Mouse (Mus musculus) heart, embryonic 14.5 days (tissue): ENCODE results near the gene Pcna. TPM values are rescaled to one million over a fixed set of nuclear protein-coding genes. Genes with fewer than 3 reads are reported as not detected.

Source experiments
- ATAC-seq: fragments of 200-750 bp; cut with Nextera tagmentation; 2 replicates; pipeline ENCODE4 v1.8.0; 2017; ENCODE audit warnings: low read depth, moderate TSS enrichment; ENCODE audit not compliant: insufficient number of reproducible peaks, insufficient read depth, low FRiP score
- H3K27ac ChIP-seq, 2 experiments: fragments of 200-500 bp in 1 of 2; fragments of 300-500 bp in 1 of 2; sonication (generic) in 1 of 2; replicated peaks in 1 of 2; 2 replicates each; pipeline ENCODE4 v1.5.1; 2012 to 2014; ENCODE audit warnings: low read depth in 2 of 2, low read length in 2 of 2, control low read depth in 1 of 2, mild to moderate bottlenecking in 1 of 2, mixed read lengths in 1 of 2; ENCODE audit not compliant: control insufficient read depth in 1 of 2, insufficient read depth in 1 of 2
- H3K27me3 ChIP-seq: fragments of 300-500 bp; sonication (generic); 2 replicates; pipeline ENCODE4 v1.6.1; 2014; ENCODE audit warnings: mild to moderate bottlenecking, low read length, control low read depth; ENCODE audit not compliant: control insufficient read depth, insufficient read depth
- H3K36me3 ChIP-seq: fragments of 300-500 bp; sonication (generic); 2 replicates; pipeline ENCODE4 v1.6.1; 2014; ENCODE audit warnings: mild to moderate bottlenecking, control low read depth, low read length, mixed read lengths; ENCODE audit not compliant: control insufficient read depth, insufficient read depth
- H3K4me1 ChIP-seq, 2 experiments: fragments of 200-500 bp in 1 of 2; fragments of 300-500 bp in 1 of 2; sonication (generic) in 1 of 2; 2 replicates each; pipeline ENCODE4 v1.6.1; 2012 to 2014; ENCODE audit warnings: low read length in 2 of 2, control low read depth in 1 of 2, mixed read lengths in 1 of 2; ENCODE audit not compliant: control insufficient read depth in 2 of 2, insufficient read depth in 2 of 2
- H3K4me2 ChIP-seq: fragments of 300-500 bp; sonication (generic); 2 replicates; pipeline ENCODE4 v1.6.1; 2014; ENCODE audit warnings: mild to moderate bottlenecking, low read length
- H3K4me3 ChIP-seq, 2 experiments: fragments of 200-500 bp in 1 of 2; fragments of 300-500 bp in 1 of 2; sonication (generic) in 1 of 2; 2 replicates each; pipeline ENCODE4 v1.5.1; 2012 to 2014; ENCODE audit warnings: low read length in 2 of 2, mild to moderate bottlenecking in 2 of 2, control low read depth in 1 of 2, low read depth in 1 of 2, moderate library complexity in 1 of 2; ENCODE audit not compliant: control insufficient read depth in 1 of 2, insufficient read depth in 1 of 2
- H3K9ac ChIP-seq: fragments of 300-500 bp; sonication (generic); 2 replicates; pipeline ENCODE4 v1.6.1; 2014; ENCODE audit warnings: mild to moderate bottlenecking, low read length
- H3K9me3 ChIP-seq: fragments of 300-500 bp; sonication (generic); 2 replicates; pipeline ENCODE4 v1.6.1; 2016; ENCODE audit warnings: low read length, control low read depth; ENCODE audit not compliant: control insufficient read depth
- WGBS: fragments of 180-500 bp; shearing (Covaris S2); extraction: QIAGEN DNeasy Blood & Tissue Kit; methylation state at CpG from one replicate; pipeline ENCODE4 v1.1.7; 2014; 5-methylcytosine and 5-hydroxymethylcytosine counted together
- polyA plus RNA-seq: library from polyadenylated mRNA; unstranded; fragments of >200 nt; fragmentation: Nextera tagmentation; extraction: Ambion mirVana; gene quantifications from 2 replicates; pipeline ENCODE4 v1.2.1, GENCODE M21; 2014

The Pcna gene
- polyA plus RNA-seq, 1 experiment from 2014 or later, result 162 TPM

GRCm38 (mm10) chr2:132281560-132282452 is 28.7 kb upstream of the Pcna start:
- peak overlapping the region in 1 of 2 experiments; percentile 81; a peak in 1 of 4 replicates for H3K27ac ChIP-seq
- 48% methylated on average over 10 of the region's 10 CpGs for WGBS
- no peaks in the 10 kb centered on the region for H3K9me3 ChIP-seq
- H3K4me2 ChIP-seq, result peak overlapping the region; percentile 48
- H3K36me3 ChIP-seq, result no peaks in the 10 kb centered on the region
- H3K9ac ChIP-seq, result no peak overlapping the region
- H3K4me1 ChIP-seq, result peaks cover 32 to 46% of the 10 kb centered on the region in 2 experiments
- ATAC-seq, result no peak
- no peaks in the 10 kb centered on the region for H3K27me3 ChIP-seq
- no peak overlapping the region for H3K4me3 ChIP-seq

- no peaks in the 10 kb centered on the region for H3K27me3 ChIP-seq
- no peak overlapping the region for H3K9ac ChIP-seq
- H3K36me3 ChIP-seq, result no peaks in the 10 kb centered on the region
- H3K4me2 ChIP-seq, result no peak overlapping the region
- 94% methylated on average over 10 of the region's 10 CpGs for WGBS
- H3K9me3 ChIP-seq, result no peaks in the 10 kb centered on the region
- peaks cover 27 to 39% of the 10 kb centered on the region in 2 experiments for H3K4me1 ChIP-seq
- ATAC-seq, result no peak
- no peak overlapping the region for H3K27ac ChIP-seq
- no peak overlapping the region for H3K4me3 ChIP-seq
Measured at GRCm38 (mm10) chr2:132280518-132281120, 27.5 kb upstream of the Pcna start.

- no peak overlapping the region for H3K27ac ChIP-seq
- peaks cover 23 to 35% of the 10 kb centered on the region in 2 experiments for H3K4me1 ChIP-seq
- no peak overlapping the region for H3K4me2 ChIP-seq
- no peaks in the 10 kb centered on the region for H3K9me3 ChIP-seq
- H3K36me3 ChIP-seq, result no peaks in the 10 kb centered on the region
- no peak for ATAC-seq
- 84% methylated on average over 4 of the region's 4 CpGs for WGBS
- H3K9ac ChIP-seq, result no peak overlapping the region
- no peaks in the 10 kb centered on the region for H3K27me3 ChIP-seq
- no peak overlapping the region for H3K4me3 ChIP-seq
Measured at GRCm38 (mm10) chr2:132279978-132280377, 26.9 kb upstream of the Pcna start.

DNA sequence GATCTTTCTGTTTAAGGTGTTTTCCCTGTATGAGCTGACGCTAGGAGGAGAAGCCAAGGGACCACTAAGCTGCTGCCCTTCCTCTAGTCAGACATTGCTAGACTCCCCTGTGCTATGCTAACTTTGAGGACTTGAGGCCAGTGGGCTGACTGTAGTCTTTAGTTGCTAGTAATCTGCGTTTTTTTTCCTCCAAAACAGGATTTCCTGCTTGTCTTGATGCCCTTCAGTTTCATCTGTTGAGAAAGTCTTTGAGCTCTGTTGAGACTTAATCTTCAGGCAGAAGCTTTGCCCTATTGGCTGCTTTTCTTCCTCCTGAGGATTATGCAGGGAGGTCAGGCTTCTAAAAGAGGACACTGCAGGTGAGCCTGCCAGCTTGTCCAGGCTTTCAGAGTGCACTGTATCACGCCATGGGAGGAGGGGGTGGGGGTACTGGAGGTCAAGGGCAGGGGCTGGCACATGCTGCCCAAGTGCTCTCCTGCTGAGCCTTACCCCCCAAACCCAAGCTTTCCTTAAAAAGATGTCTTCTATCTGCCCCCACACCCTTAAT is 26.3 kb upstream of the Pcna start:
- ATAC-seq, result no peak
- H3K36me3 ChIP-seq, result no peaks in the 10 kb centered on the region
- no peaks in the 10 kb centered on the region for H3K27me3 ChIP-seq
- no peak overlapping the region for H3K4me3 ChIP-seq
- H3K27ac ChIP-seq, result no peak overlapping the region
- H3K9me3 ChIP-seq, result no peaks in the 10 kb centered on the region
- no peak overlapping the region for H3K4me2 ChIP-seq
- peaks cover 21 to 31% of the 10 kb centered on the region in 2 experiments for H3K4me1 ChIP-seq
- no peak overlapping the region for H3K9ac ChIP-seq
- 78% methylated on average over 3 of the region's 3 CpGs for WGBS

- Histone ChIP-seq H3K9me3 (no peaks in the 10 kb centered on the region), H3K9ac (no peak overlapping the region), H3K27ac (no peak overlapping the region), H3K4me2 (no peak overlapping the region), H3K27me3 (no peaks in the 10 kb centered on the region), H3K36me3 (no peaks in the 10 kb centered on the region), H3K4me1 (peaks cover 16 to 23% of the 10 kb centered on the region in 2 experiments), H3K4me3 (no peak overlapping the region)
- 64% methylated on average over 8 of the region's 8 CpGs for WGBS
- no peak for ATAC-seq
Measured at GRCm38 (mm10) chr2:132278273-132278853, 25.2 kb upstream of the Pcna start.

- H3K9ac ChIP-seq, result no peak overlapping the region
- no peak overlapping the region for H3K27ac ChIP-seq
- H3K36me3 ChIP-seq, result no peaks in the 10 kb centered on the region
- H3K27me3 ChIP-seq, result no peaks in the 10 kb centered on the region
- ATAC-seq, result no peak
- no peak overlapping the region for H3K4me3 ChIP-seq
- H3K9me3 ChIP-seq, result no peaks in the 10 kb centered on the region
- H3K4me2 ChIP-seq, result no peak overlapping the region
- WGBS, result 71% methylated on average over 4 of the region's 4 CpGs
- H3K4me1 ChIP-seq, result peaks cover 3% of the 10 kb centered on the region in 2 experiments; a peak in 1 of 4 replicates
Measured at GRCm38 (mm10) chr2:132276249-132276648, 23.1 kb upstream of the Pcna start.

DNA sequence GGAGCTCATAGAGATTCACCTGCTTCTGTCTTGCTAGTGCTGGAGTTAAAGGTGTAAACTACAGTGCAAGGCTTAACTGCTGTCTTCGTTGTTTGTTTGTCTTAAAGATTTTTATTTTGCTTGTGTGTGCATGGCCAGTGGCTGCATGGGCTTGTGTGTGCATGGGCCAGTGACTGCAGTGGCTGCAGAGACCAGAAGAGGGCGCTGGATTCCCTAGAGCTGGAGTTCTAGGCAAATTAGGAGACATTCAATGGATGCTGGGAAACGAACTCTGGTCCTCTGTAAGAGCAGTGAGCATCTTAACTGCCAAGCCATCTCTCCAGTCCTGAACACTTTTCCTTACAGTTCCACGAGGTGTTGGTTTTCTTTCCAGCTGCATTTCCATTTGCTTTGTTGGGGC is 22.4 kb upstream of the Pcna start:
- H3K36me3 ChIP-seq, result no peaks in the 10 kb centered on the region
- no peak overlapping the region for H3K27ac ChIP-seq
- no peak overlapping the region for H3K4me2 ChIP-seq
- no peaks in the 10 kb centered on the region for H3K9me3 ChIP-seq
- H3K27me3 ChIP-seq, result no peaks in the 10 kb centered on the region
- 69% methylated on average over 4 of the region's 4 CpGs for WGBS
- no peak overlapping the region for H3K9ac ChIP-seq
- no peak overlapping the region for H3K4me3 ChIP-seq
- peaks cover 5% of the 10 kb centered on the region in 2 experiments; a peak in 3 of 4 replicates for H3K4me1 ChIP-seq
- no peak for ATAC-seq
